Mouse (Mus musculus): ENCODE measurements around the gene Tle3. TPM values are rescaled to one million over a fixed set of nuclear protein-coding genes. Genes with fewer than 3 reads are reported as not detected.

The Tle3 gene
- polyA plus RNA-seq, 1 experiment from 2014 or later, result 29.7 TPM

DNA sequence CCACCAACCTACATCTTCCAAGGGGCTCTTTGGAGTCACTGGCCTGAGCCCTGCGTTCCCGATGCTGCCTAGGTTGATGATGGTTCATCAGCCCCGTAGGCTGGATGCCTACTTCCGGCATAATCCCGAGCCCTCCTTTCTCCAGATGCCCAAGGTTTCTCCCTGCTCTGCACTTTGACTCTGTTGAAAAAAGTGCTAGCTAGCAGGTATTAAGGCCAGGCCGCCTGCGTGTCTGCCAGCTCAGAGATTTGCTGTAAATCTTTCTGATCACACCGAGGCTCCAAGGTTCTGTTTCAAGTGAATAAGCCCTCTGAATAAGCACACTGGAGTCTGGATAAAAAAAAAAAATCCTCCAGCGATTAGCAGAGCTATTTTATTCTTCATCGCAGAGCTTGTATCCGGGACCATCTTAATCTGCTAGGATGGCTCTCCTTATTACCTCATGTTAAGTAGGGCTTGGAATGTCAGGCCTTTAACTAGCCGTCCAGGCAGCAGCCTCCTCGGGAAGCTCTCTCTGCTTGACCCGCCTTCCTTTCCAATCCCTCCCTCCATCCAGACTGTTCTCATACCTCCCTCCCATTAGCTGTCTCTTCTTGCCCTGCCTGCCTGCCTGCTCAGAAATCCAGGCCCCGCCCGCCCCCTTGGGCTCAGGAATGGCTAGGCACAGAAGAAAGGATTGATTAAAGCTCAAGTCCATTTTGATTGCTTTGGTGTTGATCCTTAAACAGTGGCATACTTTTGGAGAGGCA lies 31.9 kb downstream of the Tle3 start:
- Histone ChIP-seq H3K4me1 (ENCODE audit: control insufficient read depth, insufficient read depth, low read length) (peaks cover 54% of the 10 kb centered on the region), H3K36me3 (ENCODE audit: control insufficient read depth, insufficient read depth, low read length) (peaks cover 15% of the 10 kb centered on the region), H3K27me3 (ENCODE audit: control insufficient read depth, insufficient read depth, low read depth, low read length) (no peaks in the 10 kb centered on the region), H3K9ac (ENCODE audit: low read depth, low read length) (no peak overlapping the region; the same call in 1 of the 2 replicates), H3K4me2 (ENCODE audit: low read length) (no peak overlapping the region), H3K27ac (ENCODE audit: low read length) (peak overlapping the region; percentile 83), H3K4me3 (ENCODE audit: low read depth, low read length) (no peak overlapping the region), H3K9me3 (replicated peaks; ENCODE audit: control insufficient read depth, low read length, poor library complexity, severe bottlenecking) (no peaks in the 10 kb centered on the region)
- ATAC-seq, result peak; percentile 12; the same call in 1 of the 2 replicates
- 23% methylated on average over 16 of the region's 16 CpGs for WGBS

DNA sequence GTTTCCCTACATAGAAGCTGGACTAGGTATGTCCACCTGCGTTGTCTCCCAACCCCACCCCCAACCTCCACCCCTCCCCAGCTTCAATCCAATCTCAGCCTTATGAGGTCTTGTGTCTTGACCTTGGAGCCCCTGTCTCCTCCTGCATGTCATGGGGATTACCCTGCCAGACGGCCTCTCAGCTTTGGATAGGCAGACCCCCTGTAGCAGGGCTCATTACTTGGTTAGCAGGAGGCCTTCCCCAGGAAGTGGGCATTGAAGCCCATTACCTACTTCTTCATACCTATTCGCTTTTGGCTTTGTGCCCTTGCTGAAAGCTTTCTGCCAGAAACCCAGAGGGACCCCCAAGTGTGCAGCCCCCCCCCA lies 32.4 kb downstream of the Tle3 start:
- no peaks in the 10 kb centered on the region for H3K27me3 ChIP-seq (ENCODE audit: control insufficient read depth, insufficient read depth, low read depth, low read length)
- peaks cover 54% of the 10 kb centered on the region for H3K4me1 ChIP-seq (ENCODE audit: control insufficient read depth, insufficient read depth, low read length)
- no peak overlapping the region for H3K4me3 ChIP-seq (ENCODE audit: low read depth, low read length)
- peak overlapping the region; percentile 83 for H3K27ac ChIP-seq (ENCODE audit: low read length)
- 9% methylated on average over 3 of the region's 3 CpGs for WGBS
- peak overlapping the region; percentile 22; the same call in 1 of the 2 replicates for H3K9ac ChIP-seq (ENCODE audit: low read depth, low read length)
- peak; percentile 26 for ATAC-seq
- H3K9me3 ChIP-seq (replicated peaks; ENCODE audit: control insufficient read depth, low read length, poor library complexity, severe bottlenecking), result no peaks in the 10 kb centered on the region
- peaks cover 19% of the 10 kb centered on the region for H3K36me3 ChIP-seq (ENCODE audit: control insufficient read depth, insufficient read depth, low read length)
- H3K4me2 ChIP-seq (ENCODE audit: low read length), result peak overlapping the region; percentile 52

DNA sequence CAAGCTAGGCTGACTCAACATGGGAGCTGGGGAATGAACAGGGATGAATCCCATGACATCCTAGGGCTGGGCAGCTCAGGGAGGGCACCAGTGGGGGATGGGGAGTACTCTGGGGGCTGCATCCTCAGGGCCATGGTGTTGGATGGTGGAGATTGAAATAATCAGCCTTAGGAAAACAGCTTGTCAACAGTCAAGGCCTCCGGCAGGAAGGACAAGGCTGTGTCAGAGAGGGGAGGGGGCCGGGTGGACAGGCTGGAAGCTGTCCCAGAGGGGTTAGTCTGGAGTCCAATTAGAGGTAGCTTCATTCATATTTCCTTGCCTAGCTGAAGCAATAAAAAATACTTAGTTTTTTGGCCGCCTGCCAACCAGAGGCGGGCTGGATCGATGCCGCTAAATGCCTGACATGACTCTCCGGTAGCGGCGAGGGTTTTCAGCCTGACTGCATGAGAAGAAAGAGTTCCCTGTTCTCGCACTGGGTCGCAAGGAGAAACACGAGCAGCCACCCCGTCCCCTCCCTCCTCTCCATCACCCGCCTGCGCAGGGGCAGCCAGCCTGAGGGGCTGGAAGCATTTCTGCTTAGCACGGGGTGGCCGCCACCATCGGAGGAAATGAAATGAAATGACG lies 32.9 kb downstream of the Tle3 start:
- H3K4me2 ChIP-seq (ENCODE audit: low read length), result peak overlapping the region; percentile 52
- WGBS, result 4% methylated on average over 19 of the region's 19 CpGs
- peak overlapping the region; percentile 22 for H3K9ac ChIP-seq (ENCODE audit: low read depth, low read length)
- H3K27ac ChIP-seq (ENCODE audit: low read length), result peak overlapping the region; percentile 83
- H3K9me3 ChIP-seq (replicated peaks; ENCODE audit: control insufficient read depth, low read length, poor library complexity, severe bottlenecking), result no peaks in the 10 kb centered on the region
- ATAC-seq, result peak; percentile 84
- H3K4me1 ChIP-seq (ENCODE audit: control insufficient read depth, insufficient read depth, low read length), result peaks cover 54% of the 10 kb centered on the region
- H3K27me3 ChIP-seq (ENCODE audit: control insufficient read depth, insufficient read depth, low read depth, low read length), result no peaks in the 10 kb centered on the region
- peak overlapping the region; percentile 12; the same call in 1 of the 2 replicates for H3K4me3 ChIP-seq (ENCODE audit: low read depth, low read length)
- H3K36me3 ChIP-seq (ENCODE audit: control insufficient read depth, insufficient read depth, low read length), result peaks cover 23% of the 10 kb centered on the region

DNA sequence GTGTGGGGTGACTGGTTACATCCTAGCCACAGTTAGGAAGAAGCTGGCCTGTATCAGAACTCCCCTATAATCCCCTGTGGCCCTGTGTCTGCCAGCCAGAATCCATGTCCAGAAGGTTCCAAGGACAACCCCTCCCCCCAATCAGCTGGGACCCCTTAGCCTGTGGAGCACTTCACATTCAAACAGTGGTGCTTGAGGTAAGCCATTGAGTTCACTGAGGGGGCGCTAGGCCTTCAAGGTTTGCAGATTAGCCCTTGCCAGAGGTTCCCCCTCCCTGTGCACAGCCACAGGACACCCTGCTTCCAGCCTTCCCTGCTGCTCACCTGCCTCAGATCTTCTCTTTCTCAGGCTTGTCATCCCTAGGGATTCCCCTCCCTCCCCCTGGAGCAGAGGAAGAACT lies 34.2 kb downstream of the Tle3 start:
- no peak overlapping the region for H3K4me3 ChIP-seq (ENCODE audit: low read depth, low read length)
- no peak overlapping the region for H3K4me2 ChIP-seq (ENCODE audit: low read length)
- no peak for ATAC-seq
- no peaks in the 10 kb centered on the region for H3K27me3 ChIP-seq (ENCODE audit: control insufficient read depth, insufficient read depth, low read depth, low read length)
- peaks cover 47% of the 10 kb centered on the region for H3K4me1 ChIP-seq (ENCODE audit: control insufficient read depth, insufficient read depth, low read length)
- H3K36me3 ChIP-seq (ENCODE audit: control insufficient read depth, insufficient read depth, low read length), result peaks cover 35% of the 10 kb centered on the region
- no peak overlapping the region for H3K9ac ChIP-seq (ENCODE audit: low read depth, low read length)
- H3K9me3 ChIP-seq (replicated peaks; ENCODE audit: control insufficient read depth, low read length, poor library complexity, severe bottlenecking), result no peaks in the 10 kb centered on the region
- H3K27ac ChIP-seq (ENCODE audit: low read length), result no peak overlapping the region
- 74% methylated on average over 1 of the region's 1 CpGs for WGBS

DNA sequence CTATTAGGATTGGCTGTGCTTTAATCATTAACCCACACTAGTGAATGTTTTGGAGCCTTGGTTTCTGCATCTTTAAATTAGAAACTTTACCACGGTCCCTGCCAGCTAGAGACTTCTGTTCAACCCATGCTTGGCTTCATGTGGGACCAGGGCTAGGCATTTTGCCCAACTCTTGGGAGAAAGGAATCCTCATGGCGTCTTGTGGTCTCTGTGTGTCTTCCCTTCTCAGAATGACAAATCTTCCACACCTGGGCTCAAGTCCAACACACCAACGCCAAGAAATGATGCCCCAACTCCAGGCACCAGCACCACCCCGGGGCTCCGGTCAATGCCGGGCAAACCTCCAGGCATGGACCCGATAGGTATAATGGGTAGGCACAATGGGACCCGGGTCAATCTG lies 36.9 kb downstream of the Tle3 start:
- no peak for ATAC-seq
- WGBS, result 88% methylated on average over 8 of the region's 8 CpGs
- H3K9ac ChIP-seq (ENCODE audit: low read depth, low read length), result no peak overlapping the region
- no peak overlapping the region for H3K4me3 ChIP-seq (ENCODE audit: low read depth, low read length)
- no peaks in the 10 kb centered on the region for H3K27me3 ChIP-seq (ENCODE audit: control insufficient read depth, insufficient read depth, low read depth, low read length)
- no peak overlapping the region for H3K27ac ChIP-seq (ENCODE audit: low read length)
- H3K9me3 ChIP-seq (replicated peaks; ENCODE audit: control insufficient read depth, low read length, poor library complexity, severe bottlenecking), result no peaks in the 10 kb centered on the region
- no peak overlapping the region for H3K4me2 ChIP-seq (ENCODE audit: low read length)
- H3K4me1 ChIP-seq (ENCODE audit: control insufficient read depth, insufficient read depth, low read length), result peaks cover 27% of the 10 kb centered on the region
- H3K36me3 ChIP-seq (ENCODE audit: control insufficient read depth, insufficient read depth, low read length), result peaks cover 57% of the 10 kb centered on the region

DNA sequence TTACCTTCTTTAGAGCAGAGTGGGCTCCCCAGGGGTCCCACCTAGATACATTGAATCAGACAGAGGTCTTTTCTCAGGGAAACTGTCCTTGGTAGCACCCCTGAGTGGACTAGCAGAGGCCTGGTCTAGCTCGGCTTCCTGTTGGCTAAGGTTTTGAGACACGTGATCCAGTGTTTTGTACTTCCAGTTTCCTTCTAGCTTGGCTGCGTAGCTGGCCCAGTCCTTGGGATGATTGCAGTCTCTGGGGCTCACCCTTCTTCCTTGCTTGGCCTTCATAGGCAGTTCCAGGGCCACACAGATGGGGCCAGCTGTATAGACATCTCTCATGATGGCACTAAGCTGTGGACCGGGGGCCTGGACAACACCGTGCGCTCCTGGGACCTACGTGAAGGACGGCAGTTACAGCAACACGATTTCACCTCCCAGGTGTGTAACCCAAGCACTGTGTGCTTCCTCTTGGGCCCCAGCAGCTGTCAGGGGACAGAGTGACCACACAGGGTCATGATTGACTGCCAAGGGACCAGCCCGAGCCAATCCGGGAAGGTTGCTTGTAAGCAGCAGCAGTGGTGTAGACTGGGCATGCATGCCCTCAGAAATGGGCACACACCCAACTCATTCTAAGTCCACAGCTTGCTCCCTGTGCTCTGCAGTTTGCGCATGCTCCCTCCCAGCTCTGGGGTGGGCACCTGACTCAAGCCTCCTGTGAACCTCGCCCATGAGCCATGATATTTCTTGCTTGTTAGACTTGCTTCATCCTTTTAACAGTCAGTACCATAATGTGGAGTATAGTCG lies 41.7 kb downstream of the Tle3 start:
- ATAC-seq, result no peak
- 90% methylated on average over 14 of the region's 14 CpGs for WGBS

DNA sequence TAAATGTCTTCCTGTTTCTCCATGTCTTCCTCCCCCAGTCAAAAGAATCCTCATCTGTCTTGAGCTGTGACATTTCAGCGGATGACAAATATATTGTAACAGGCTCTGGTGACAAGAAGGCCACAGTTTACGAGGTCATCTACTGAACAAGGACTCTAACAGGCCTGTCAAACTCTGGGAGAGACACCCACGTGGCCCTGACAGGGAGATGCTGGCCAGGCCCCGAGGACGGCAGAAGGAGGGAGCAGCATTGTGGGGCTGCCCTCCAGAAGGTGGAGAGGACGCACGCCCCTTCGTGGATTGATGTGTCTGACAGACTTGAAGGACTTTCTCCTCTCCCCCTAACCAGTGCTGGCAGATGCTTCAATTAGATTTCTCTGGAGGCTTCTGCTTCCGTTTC lies 44.4 kb downstream of the Tle3 start:
- H3K4me1 ChIP-seq (ENCODE audit: control insufficient read depth, insufficient read depth, low read length), result no peaks in the 10 kb centered on the region
- WGBS, result 69% methylated on average over 9 of the region's 9 CpGs
- H3K27ac ChIP-seq (ENCODE audit: low read length), result no peak overlapping the region
- H3K9me3 ChIP-seq (replicated peaks; ENCODE audit: control insufficient read depth, low read length, poor library complexity, severe bottlenecking), result no peaks in the 10 kb centered on the region
- no peak overlapping the region for H3K4me2 ChIP-seq (ENCODE audit: low read length)
- no peaks in the 10 kb centered on the region for H3K27me3 ChIP-seq (ENCODE audit: control insufficient read depth, insufficient read depth, low read depth, low read length)
- no peak overlapping the region for H3K4me3 ChIP-seq (ENCODE audit: low read depth, low read length)
- H3K9ac ChIP-seq (ENCODE audit: low read depth, low read length), result no peak overlapping the region
- no peak for ATAC-seq
- H3K36me3 ChIP-seq (ENCODE audit: control insufficient read depth, insufficient read depth, low read length), result peaks cover 45% of the 10 kb centered on the region

More for the DNA sequence above, 41.7 kb downstream of the Tle3 start:
- no peaks in the 10 kb centered on the region for H3K9me3 ChIP-seq (replicated peaks; ENCODE audit: control insufficient read depth, low read length, poor library complexity, severe bottlenecking)
- no peak overlapping the region for H3K9ac ChIP-seq (ENCODE audit: low read depth, low read length)
- H3K27ac ChIP-seq (ENCODE audit: low read length), result no peak overlapping the region
- H3K27me3 ChIP-seq (ENCODE audit: control insufficient read depth, insufficient read depth, low read depth, low read length), result no peaks in the 10 kb centered on the region
- H3K4me1 ChIP-seq (ENCODE audit: control insufficient read depth, insufficient read depth, low read length), result no peaks in the 10 kb centered on the region
- no peak overlapping the region for H3K4me2 ChIP-seq (ENCODE audit: low read length)
- H3K36me3 ChIP-seq (ENCODE audit: control insufficient read depth, insufficient read depth, low read length), result peaks cover 67% of the 10 kb centered on the region
- no peak overlapping the region for H3K4me3 ChIP-seq (ENCODE audit: low read depth, low read length)

DNA sequence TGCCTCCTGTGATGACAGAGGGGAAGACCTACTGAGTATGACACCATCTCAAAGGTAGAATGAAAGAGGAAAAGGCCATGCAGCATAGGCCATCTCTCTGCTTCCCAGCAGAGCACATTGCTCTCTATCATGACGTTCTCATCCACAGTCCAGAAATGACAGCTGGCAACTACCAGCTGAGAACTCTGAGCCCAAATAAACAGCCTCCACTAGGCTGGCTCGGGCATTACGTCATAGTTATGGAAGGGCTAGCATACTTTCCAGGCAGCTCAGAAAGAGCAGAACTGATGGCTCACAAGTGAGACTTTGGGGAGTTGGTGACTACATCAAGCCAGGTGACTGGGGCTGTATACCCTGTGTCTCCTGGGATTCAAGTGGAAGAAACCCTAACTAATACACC lies 49.5 kb downstream of the Tle3 start:
- H3K4me2 ChIP-seq (ENCODE audit: low read length), result no peak overlapping the region
- H3K36me3 ChIP-seq (ENCODE audit: control insufficient read depth, insufficient read depth, low read length), result peaks cover 5% of the 10 kb centered on the region; the same call in 1 of the 2 replicates
- ATAC-seq, result no peak
- H3K27me3 ChIP-seq (ENCODE audit: control insufficient read depth, insufficient read depth, low read depth, low read length), result no peaks in the 10 kb centered on the region; the same call in 1 of the 2 replicates
- H3K9ac ChIP-seq (ENCODE audit: low read depth, low read length), result no peak overlapping the region
- H3K4me3 ChIP-seq (ENCODE audit: low read depth, low read length), result no peak overlapping the region
- H3K4me1 ChIP-seq (ENCODE audit: control insufficient read depth, insufficient read depth, low read length), result no peaks in the 10 kb centered on the region
- H3K27ac ChIP-seq (ENCODE audit: low read length), result no peak overlapping the region
- WGBS, result 83% methylated on average over 3 of the region's 3 CpGs
- no peaks in the 10 kb centered on the region for H3K9me3 ChIP-seq (replicated peaks; ENCODE audit: control insufficient read depth, low read length, poor library complexity, severe bottlenecking)

Measured in midbrain, embryonic 16.5 days (tissue).